Mouse (Mus musculus) liver, adult 2 months (tissue): ENCODE results near the gene 6430628N08Rik. TPM values are rescaled to one million over a fixed set of nuclear protein-coding genes. Genes with fewer than 3 reads are reported as not detected.
A peak's percentile ranks its signal among the peaks of the same experiment; 100 is the strongest.

Experiments used
- DNase-seq: peaks from one replicate; pipeline ENCODE4 v3.0.0-alpha.2; 2011; ENCODE audit warnings: low read depth, low spot score; ENCODE audit errors: extremely low read depth
- H3K27ac ChIP-seq: fragments of 200-500 bp; replicated peaks from 2 replicates; pipeline ENCODE4 v1.5.1; 2012; ENCODE audit warnings: low read depth, mild to moderate bottlenecking, control low read depth, inconsistent platforms, low read length; ENCODE audit not compliant: insufficient read depth
- H3K27me3 ChIP-seq: fragments of 200-500 bp; 2 replicates; pipeline ENCODE4 v1.6.1; 2012; ENCODE audit warnings: mild to moderate bottlenecking, moderate library complexity, low read length, inconsistent platforms; ENCODE audit not compliant: control insufficient read depth, insufficient read depth
- H3K36me3 ChIP-seq: fragments of 200-500 bp; 2 replicates; pipeline ENCODE4 v1.6.1; 2012; ENCODE audit warnings: low read length, inconsistent platforms; ENCODE audit not compliant: control insufficient read depth, insufficient read depth
- H3K4me1 ChIP-seq: fragments of 200-500 bp; 2 replicates; pipeline ENCODE4 v1.6.1; 2011; ENCODE audit warnings: low read length; ENCODE audit not compliant: control insufficient read depth, insufficient read depth
- H3K4me3 ChIP-seq: fragments of 200-500 bp; 2 replicates; pipeline ENCODE4 v1.5.1; 2011; ENCODE audit warnings: low read depth, mild to moderate bottlenecking, control low read depth, low read length, moderate library complexity; ENCODE audit not compliant: insufficient read depth
- H3K79me2 ChIP-seq: fragments of 200-500 bp; 2 replicates; pipeline ENCODE4 v1.6.1; 2012; ENCODE audit warnings: inconsistent platforms, mild to moderate bottlenecking, low read length, moderate library complexity; ENCODE audit not compliant: control insufficient read depth, insufficient read depth
- H3K9ac ChIP-seq: fragments of 200-500 bp; 2 replicates; pipeline ENCODE4 v1.6.1; 2012; ENCODE audit warnings: low read depth, mild to moderate bottlenecking, control low read depth, inconsistent platforms, low read length
- CTCF ChIP-seq: fragments of 200-500 bp; IDR thresholded peaks from 2 replicates; pipeline ENCODE4 v1.5.1; 2011; ENCODE audit warnings: low read depth, low read length, control low read depth
- POLR2A ChIP-seq: fragments of 200-500 bp; IDR thresholded peaks from 2 replicates; pipeline ENCODE4 v1.6.1; 2011; ENCODE audit warnings: low read length, control low read depth; ENCODE audit not compliant: insufficient read depth; ENCODE audit errors: extremely low read depth
- WGBS: fragments of 180-500 bp; shearing (Covaris S2); methylation state at CpG from one replicate; pipeline ENCODE4 v1.1.7; 2018; 5-methylcytosine and 5-hydroxymethylcytosine counted together
- polyA plus RNA-seq: library from polyadenylated mRNA; depleted of rRNA; stranded (reverse); fragments of >200 nt; gene quantifications from 2 replicates; pipeline ENCODE4 v1.2.3, GENCODE M21; 2012
- total RNA-seq: library from RNA; depleted of rRNA; stranded (reverse); fragments of >200 nt; gene quantifications from 2 replicates; pipeline ENCODE4 v1.2.3, GENCODE M21; 2014

6430628N08Rik gene
- total and polyA plus RNA-seq, 2 experiments, result not detected

DNA sequence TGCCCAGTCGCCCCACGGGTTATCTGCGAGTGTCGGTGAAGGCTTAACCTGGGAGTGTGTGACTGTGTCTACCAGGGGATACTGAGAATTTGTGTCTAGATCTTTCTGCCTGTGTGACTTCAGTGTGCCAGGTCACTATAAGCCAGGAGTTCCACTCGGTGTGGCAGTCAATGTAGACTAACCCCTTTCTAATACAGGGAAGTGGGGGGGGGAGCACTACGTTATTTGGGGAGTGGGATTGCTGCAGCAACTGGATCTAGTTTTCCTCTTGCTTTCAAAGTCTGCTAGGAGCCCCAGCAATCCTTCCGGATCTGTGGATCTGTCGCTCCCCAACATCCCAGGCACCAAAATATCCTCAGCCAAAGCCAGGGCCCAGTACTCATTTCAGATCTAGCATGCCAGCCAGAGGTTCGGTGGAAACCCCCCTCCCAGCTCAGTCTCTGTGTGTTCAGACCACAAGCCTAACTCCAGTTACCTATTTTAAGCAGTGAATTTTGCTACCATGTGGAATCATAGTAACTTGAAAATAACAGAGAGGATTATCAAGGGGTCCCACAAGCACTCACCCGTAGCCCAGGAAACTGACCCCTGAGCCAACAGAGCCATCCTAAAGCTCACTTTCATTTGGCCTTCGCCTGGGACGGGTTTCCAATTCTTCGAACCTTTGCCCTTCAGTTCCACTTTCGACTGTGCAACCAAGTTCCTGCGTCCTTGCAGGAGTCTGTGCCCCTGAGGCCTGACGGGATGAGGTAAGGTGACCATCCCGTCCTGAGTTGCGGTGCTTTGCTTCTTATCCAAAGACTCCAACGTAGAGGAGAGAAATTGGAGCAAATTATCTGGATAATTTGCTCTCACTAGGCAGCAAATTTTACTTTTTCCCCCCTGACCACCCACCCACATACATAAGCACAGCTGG, 46.9 kb downstream of the 6430628N08Rik start:
- 12% methylated on average over 19 of the region's 19 CpGs for WGBS
- Histone ChIP-seq H3K36me3 (no peaks in the 10 kb centered on the region), H3K79me2 (no peaks in the 10 kb centered on the region), H3K9ac (no peak overlapping the region), H3K4me3 (no peak overlapping the region), H3K4me1 (peaks cover 12% of the 10 kb centered on the region), H3K27me3 (peaks cover 44% of the 10 kb centered on the region), H3K27ac (no peak overlapping the region)
- TF ChIP-seq CTCF, result no peak
- no peak for TF ChIP-seq POLR2A
- DNase-seq, result peak; percentile 17

DNA sequence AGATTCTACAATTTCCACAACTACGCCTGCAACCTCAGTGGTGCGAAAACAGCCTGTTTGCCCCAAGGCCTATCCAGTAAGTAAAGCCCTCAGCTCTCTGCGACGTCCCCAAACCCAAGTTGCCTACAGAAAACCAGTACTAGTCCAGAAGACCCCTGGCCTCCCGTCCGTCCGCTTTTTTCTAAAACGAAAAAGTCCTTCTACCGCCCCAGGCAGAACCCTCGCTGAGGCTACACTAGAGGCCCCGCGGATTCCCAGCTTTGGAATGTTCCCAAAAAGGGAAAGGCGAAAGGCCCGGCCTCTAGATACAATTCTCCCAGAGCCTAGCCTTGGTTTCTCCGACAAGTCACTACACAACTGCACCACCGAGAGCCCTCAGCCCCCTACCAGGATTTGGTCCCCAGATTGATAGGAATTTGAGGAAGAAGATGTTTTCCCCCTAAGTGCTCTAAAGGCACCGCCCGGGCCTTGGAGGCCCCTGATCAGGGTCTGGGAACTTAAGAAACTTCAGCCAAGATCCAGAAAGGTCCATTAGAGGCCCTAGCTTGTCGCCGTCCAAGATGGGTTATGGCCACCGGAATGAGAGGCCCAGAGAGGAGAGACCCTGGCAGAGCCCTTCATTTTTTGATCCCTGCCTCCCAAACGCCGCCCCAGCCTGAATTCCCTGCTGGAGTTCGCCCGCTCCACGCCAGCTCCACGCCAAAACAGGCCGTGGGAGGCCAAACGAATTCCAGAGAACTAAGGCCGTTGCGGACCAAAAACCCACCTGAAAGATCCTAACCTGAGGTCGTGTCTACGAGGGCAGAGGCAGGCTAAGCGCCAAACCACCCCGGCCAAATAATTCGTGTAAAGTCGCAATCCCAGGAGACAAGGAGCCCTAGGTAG, 48.1 kb downstream of the 6430628N08Rik start:
- Histone ChIP-seq H3K27me3 (peaks cover 45% of the 10 kb centered on the region), H3K4me3 (no peak overlapping the region), H3K4me1 (peaks cover 12% of the 10 kb centered on the region), H3K27ac (no peak overlapping the region), H3K36me3 (no peaks in the 10 kb centered on the region), H3K9ac (no peak overlapping the region), H3K79me2 (no peaks in the 10 kb centered on the region)
- TF ChIP-seq POLR2A, result no peak
- no peak for TF ChIP-seq CTCF
- DNase-seq, result no peak
- WGBS, result 7% methylated on average over 37 of the region's 37 CpGs

GRCm38 (mm10) chr4:115939295-115940102, 49.0 kb downstream of the 6430628N08Rik start, which contains the start of gene Dmbx1:
Gene Dmbx1, minus strand, starts transcription at chr4:115939926.
- H3K4me1 ChIP-seq, result peaks cover 12% of the 10 kb centered on the region
- H3K36me3 ChIP-seq, result no peaks in the 10 kb centered on the region
- H3K9ac ChIP-seq, result no peak within 1 kb of the TSS
- WGBS, result 3% methylated on average over 71 of the region's 71 CpGs
- no peak for DNase-seq
- peaks cover 49% of the 10 kb centered on the region for H3K27me3 ChIP-seq
- no peak within 1 kb of the TSS for H3K27ac ChIP-seq
- no peak within 1 kb of the TSS for H3K4me3 ChIP-seq
- no peaks in the 10 kb centered on the region for H3K79me2 ChIP-seq
- TF ChIP-seq CTCF (no peak), POLR2A (no peak)

DNA sequence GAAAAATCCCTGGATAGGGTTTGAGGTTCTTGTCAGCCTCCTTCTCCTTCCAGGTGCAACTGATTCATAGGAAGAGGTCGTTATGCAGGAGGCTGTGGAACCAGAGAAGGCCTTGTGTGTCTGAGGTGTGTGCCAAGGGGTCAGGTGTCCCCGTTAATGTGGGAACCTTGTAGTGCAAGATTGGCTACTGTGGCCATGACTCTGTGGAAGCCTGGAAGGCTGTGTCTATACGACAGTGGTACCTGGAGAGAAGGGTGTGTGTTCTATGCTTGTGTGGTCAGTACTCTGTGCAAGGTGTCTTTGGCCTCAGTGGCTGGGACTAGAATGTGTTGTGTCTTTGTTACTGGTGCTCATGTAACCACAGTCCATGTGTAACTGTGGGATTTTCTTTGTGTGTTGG, 50.2 kb downstream of the 6430628N08Rik start:
- peaks cover 46% of the 10 kb centered on the region for H3K27me3 ChIP-seq
- 8% methylated on average over 3 of the region's 3 CpGs for WGBS
- no peak for DNase-seq

DNA sequence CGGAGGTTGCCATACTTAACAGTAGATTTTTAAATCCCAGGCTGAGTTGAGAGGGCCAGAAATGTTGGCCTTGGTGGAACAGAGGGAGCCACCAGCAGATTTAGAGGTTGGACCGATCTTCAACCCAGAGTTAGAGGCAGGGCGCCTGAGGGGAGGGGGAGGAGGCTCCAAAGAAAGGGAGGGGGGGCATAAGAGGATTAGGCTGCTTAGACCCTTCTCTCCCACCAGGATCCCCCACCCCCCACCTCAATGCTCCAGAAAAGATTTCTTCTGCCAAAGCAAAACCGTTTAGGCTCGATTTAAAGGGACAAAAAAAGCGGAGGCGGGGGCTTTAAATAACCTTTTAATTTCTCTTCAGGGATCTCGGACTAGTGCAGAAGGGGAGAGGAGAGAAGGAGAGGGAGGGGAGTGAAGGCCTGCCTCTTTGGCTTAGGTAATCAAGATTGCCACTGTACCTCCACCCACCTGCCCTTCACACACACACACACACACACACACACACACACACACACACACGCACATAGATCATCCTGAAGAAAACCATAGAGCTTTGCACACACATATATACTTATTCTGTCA, 50.9 kb downstream of the 6430628N08Rik start:
- Histone ChIP-seq H3K27ac (no peak overlapping the region), H3K9ac (no peak overlapping the region), H3K4me1 (peaks cover 7% of the 10 kb centered on the region), H3K79me2 (no peaks in the 10 kb centered on the region), H3K27me3 (peaks cover 46% of the 10 kb centered on the region), H3K36me3 (no peaks in the 10 kb centered on the region), H3K4me3 (no peak overlapping the region)
- 20% methylated on average over 9 of the region's 9 CpGs for WGBS
- TF ChIP-seq POLR2A, result no peak
- TF ChIP-seq CTCF, result no peak
- DNase-seq, result no peak

More for the DNA sequence above, 50.2 kb downstream of the 6430628N08Rik start:
- Histone ChIP-seq H3K79me2 (no peaks in the 10 kb centered on the region), H3K4me1 (peaks cover 12% of the 10 kb centered on the region), H3K27ac (no peak overlapping the region), H3K9ac (no peak overlapping the region), H3K4me3 (no peak overlapping the region), H3K36me3 (no peaks in the 10 kb centered on the region)
- no peak for TF ChIP-seq CTCF
- no peak for TF ChIP-seq POLR2A
